Mouse (Mus musculus) heart, embryonic 16.5 days (tissue): ENCODE data around the gene Vmn1r31. TPM values are rescaled to one million over a fixed set of nuclear protein-coding genes. Genes with fewer than 3 reads are reported as not detected.

Experiments
- ATAC-seq: fragments of 200-750 bp; cut with Nextera tagmentation; replicated peaks from 2 replicates; pipeline ENCODE4 v1.8.0; 2017; ENCODE audit warnings: moderate number of reproducible peaks; ENCODE audit not compliant: insufficient read depth, low FRiP score; ENCODE audit errors: extremely low read depth
- H3K27ac ChIP-seq: fragments of 300-500 bp; sonication (generic); 2 replicates; pipeline ENCODE4 v1.5.1; 2014; ENCODE audit warnings: mild to moderate bottlenecking, low read length, control low read depth, moderate library complexity
- H3K27me3 ChIP-seq: fragments of 300-500 bp; sonication (generic); 2 replicates; pipeline ENCODE4 v1.6.1; 2014; ENCODE audit warnings: low read length, mixed read lengths; ENCODE audit not compliant: control insufficient read depth, insufficient read depth
- H3K36me3 ChIP-seq: fragments of 300-500 bp; sonication (generic); 2 replicates; pipeline ENCODE4 v1.6.1; 2014; ENCODE audit not compliant: control insufficient read depth, insufficient read depth
- H3K4me1 ChIP-seq: fragments of 300-500 bp; sonication (generic); 2 replicates; pipeline ENCODE4 v1.6.1; 2014; ENCODE audit warnings: low read length, mixed read lengths; ENCODE audit not compliant: control insufficient read depth, insufficient read depth
- H3K4me2 ChIP-seq: fragments of 300-500 bp; sonication (generic); 2 replicates; pipeline ENCODE4 v1.6.1; 2014; ENCODE audit warnings: low read depth, mild to moderate bottlenecking, control low read depth, low read length
- H3K4me3 ChIP-seq: fragments of 300-500 bp; sonication (generic); 2 replicates; pipeline ENCODE4 v1.5.1; 2014; ENCODE audit warnings: mild to moderate bottlenecking, control low read depth, low read length
- H3K9ac ChIP-seq: fragments of 300-500 bp; sonication (generic); 2 replicates; pipeline ENCODE4 v1.6.1; 2014; ENCODE audit warnings: low read length, control low read depth
- H3K9me3 ChIP-seq: fragments of 300-500 bp; sonication (generic); replicated peaks from 2 replicates; pipeline ENCODE4 v1.6.1; 2016; ENCODE audit warnings: low read length; ENCODE audit not compliant: control insufficient read depth
- WGBS: fragments of 180-500 bp; shearing (Covaris S2); extraction: QIAGEN DNeasy Blood & Tissue Kit; methylation state at CpG from one replicate; pipeline ENCODE4 v1.1.7; 2014; 5-methylcytosine and 5-hydroxymethylcytosine counted together
- polyA plus RNA-seq: library from polyadenylated mRNA; unstranded; fragments of >200 nt; fragmentation: Nextera tagmentation; extraction: Ambion mirVana; gene quantifications from 2 replicates; pipeline ENCODE4 v1.2.1, GENCODE M21; 2015

Vmn1r31 gene
- not detected in 2 replicates for polyA plus RNA-seq

DNA sequence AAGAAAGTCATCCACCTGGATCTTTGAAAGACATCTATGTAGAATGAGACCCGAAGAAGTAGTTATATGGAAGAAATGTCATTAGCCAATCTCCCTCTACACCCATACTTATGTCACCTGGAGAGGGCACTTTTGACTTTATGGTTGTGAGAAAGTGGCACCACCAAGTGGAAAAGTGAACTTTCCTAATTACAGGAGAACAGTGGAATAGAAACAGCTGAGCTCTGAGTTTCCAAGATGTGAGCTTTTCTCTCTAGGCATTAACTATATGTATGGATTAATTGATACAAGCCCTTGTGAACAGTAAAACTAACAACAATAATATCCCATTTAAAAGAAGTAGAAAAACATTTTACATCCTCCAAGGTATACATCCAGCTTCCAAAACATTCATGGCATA lies at the start of gene Vmn1r31:
Gene Vmn1r31 (minus strand): TSS at position 101 of the 400 bp plus-strand sequence.
- 83% methylated on average over 1 of the region's 1 CpGs for WGBS
- Histone ChIP-seq H3K27me3 (no peaks in the 10 kb centered on the region), H3K4me2 (no peak within 1 kb of the TSS), H3K4me1 (no peaks in the 10 kb centered on the region), H3K27ac (no peak within 1 kb of the TSS), H3K9me3 (no peaks in the 10 kb centered on the region), H3K36me3 (no peaks in the 10 kb centered on the region), H3K9ac (no peak within 1 kb of the TSS), H3K4me3 (no peak within 1 kb of the TSS)
- no peak for ATAC-seq

GRCm38 (mm10) chr6:58443285-58443684 lies 31.8 kb downstream of the Vmn1r31 start, which contains the start of gene Vmn1r30:
TSS of gene Vmn1r30 (minus strand) at chr6:58443385.
- Histone ChIP-seq H3K27ac (no peak within 1 kb of the TSS), H3K9me3 (no peaks in the 10 kb centered on the region)

More at GRCm38 (mm10) chr6:58443285-58443684, 31.8 kb downstream of the Vmn1r31 start, which contains the start of gene Vmn1r30:
- Histone ChIP-seq H3K36me3 (no peaks in the 10 kb centered on the region), H3K4me2 (no peak within 1 kb of the TSS), H3K27me3 (no peaks in the 10 kb centered on the region), H3K4me3 (no peak within 1 kb of the TSS), H3K4me1 (no peaks in the 10 kb centered on the region), H3K9ac (no peak within 1 kb of the TSS)
- ATAC-seq, result no peak

Other genes starting within 250 kb of the Vmn1r31 start
- gene Vmn1r28, start 213.3 kb downstream of the Vmn1r31 start, polyA plus RNA-seq, result not detected in 2 replicates
- gene Vmn1r29, start 173.8 kb downstream of the Vmn1r31 start, polyA plus RNA-seq, result not detected in 2 replicates
- not detected in 2 replicates for gene Vmn1r30, start 31.9 kb downstream of the Vmn1r31 start, polyA plus RNA-seq
- gene Abcg2, start 109.2 kb upstream of the Vmn1r31 start, polyA plus RNA-seq, result 59.8 and 61.3 TPM in 2 replicates